Mouse (Mus musculus) C2C12 (cell line): ENCODE data around the gene Mrpl54. TPM values are rescaled to one million over a fixed set of nuclear protein-coding genes. Genes with fewer than 3 reads are reported as not detected.
A peak's percentile ranks its signal among the peaks of the same experiment; 100 is the strongest.

ENCODE experiments used
- H3K27me3 ChIP-seq: one replicate; pipeline ENCODE4 v1.6.1; 2011; ENCODE audit not compliant: control insufficient read depth, insufficient read depth, insufficient read length
- H3K36me3 ChIP-seq: one replicate; pipeline ENCODE4 v1.6.1; 2011; ENCODE audit not compliant: control insufficient read depth, insufficient read depth
- H3K4me3 ChIP-seq: one replicate; pipeline ENCODE4 v1.5.1; 2011; ENCODE audit warnings: mild to moderate bottlenecking, control low read depth; ENCODE audit not compliant: poor library complexity, insufficient read depth, severe bottlenecking
- H3K79me2 ChIP-seq: one replicate; pipeline ENCODE4 v1.6.1; 2011; ENCODE audit not compliant: control insufficient read depth, insufficient read depth
- H3K79me3 ChIP-seq: one replicate; pipeline ENCODE4 v1.6.1; 2011; ENCODE audit warnings: low read depth, control low read depth
- H3ac ChIP-seq: one replicate; pipeline ENCODE3; 2011; ENCODE audit warnings: low read depth; ENCODE audit not compliant: control insufficient read depth, insufficient read length
- CEBPB ChIP-seq: IDR thresholded peaks from one replicate; pipeline ENCODE4 v1.6.1; 2011; ENCODE audit warnings: low read depth, mild to moderate bottlenecking, control low read depth, moderate library complexity
- CTCF ChIP-seq: IDR thresholded peaks from one replicate; pipeline ENCODE4 v1.5.1; 2011; ENCODE audit not compliant: control insufficient read depth, insufficient read depth, insufficient read length
- FOSL1 ChIP-seq: IDR thresholded peaks from one replicate; pipeline ENCODE4 v1.8.0; 2011; ENCODE audit warnings: mild to moderate bottlenecking, low read length; ENCODE audit not compliant: poor library complexity, insufficient read depth, severe bottlenecking
- MAX ChIP-seq: IDR thresholded peaks from one replicate; pipeline ENCODE4 v1.6.1; 2011; ENCODE audit warnings: mild to moderate bottlenecking, control low read depth
- MYOD1 ChIP-seq: IDR thresholded peaks from one replicate; pipeline ENCODE4 v1.6.1; 2011; ENCODE audit warnings: low read depth; ENCODE audit not compliant: control insufficient read depth, insufficient read length
- MYOG ChIP-seq: IDR thresholded peaks from one replicate; pipeline ENCODE4 v1.6.1; 2011; ENCODE audit not compliant: control insufficient read depth, insufficient read length; ENCODE audit errors: extremely low read depth
- USF1 ChIP-seq: IDR thresholded peaks from one replicate; pipeline ENCODE4 v1.6.1; 2011; ENCODE audit warnings: low read depth, mild to moderate bottlenecking, control low read depth, moderate library complexity
- polyA plus RNA-seq: library from polyadenylated mRNA; unstranded; fragments of >200 nt; fragmentation: generic; extraction: Trizol; gene quantifications from one replicate; pipeline ENCODE4 v1.2.1, GENCODE M21; 2012; ENCODE audit warnings: missing spikeins

Gene Mrpl54
- polyA plus RNA-seq, 1 experiment, result 174 TPM

GRCm38 (mm10) chr10:81244146-81244545 is 22.6 kb downstream of the Mrpl54 start:
- Histone ChIP-seq H3ac (no peak overlapping the region), H3K36me3 (no peaks in the 10 kb centered on the region), H3K79me3 (no peaks in the 10 kb centered on the region), H3K79me2 (no peaks in the 10 kb centered on the region), H3K27me3 (peaks cover 31% of the 10 kb centered on the region), H3K4me3 (no peak overlapping the region)
- no peak for TF ChIP-seq MAX
- TF ChIP-seq MYOD1, result no peak
- no peak for TF ChIP-seq FOSL1
- TF ChIP-seq CTCF, result no peak
- no peak for TF ChIP-seq CEBPB
- TF ChIP-seq USF1, result no peak
- TF ChIP-seq MYOG, result no peak

DNA sequence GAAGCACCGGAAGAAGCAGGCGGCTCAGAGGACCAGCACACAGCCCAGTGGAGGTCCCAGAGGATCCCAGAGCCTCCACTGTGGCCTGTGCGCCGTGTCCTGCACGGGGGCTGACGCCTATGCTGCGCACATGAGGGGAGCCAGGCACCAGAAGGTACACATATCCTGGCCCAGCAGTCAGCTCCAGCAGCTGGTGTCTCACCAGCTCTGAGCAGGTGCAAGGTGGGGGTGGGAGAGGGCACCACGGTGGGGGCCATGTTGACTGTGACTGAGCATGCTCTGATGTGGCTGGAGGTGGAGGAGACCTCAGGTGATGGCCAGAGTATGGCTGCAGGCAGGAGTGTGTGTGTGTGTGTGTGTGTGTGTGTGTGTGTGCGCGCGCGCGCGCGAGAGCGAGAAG is 24.7 kb downstream of the Mrpl54 start:
- H3K36me3 ChIP-seq, result no peaks in the 10 kb centered on the region
- H3K4me3 ChIP-seq, result no peak overlapping the region
- peaks cover 31% of the 10 kb centered on the region for H3K27me3 ChIP-seq
- TF ChIP-seq MAX, result no peak
- no peak for TF ChIP-seq USF1
- TF ChIP-seq MYOG, result no peak
- TF ChIP-seq CTCF, result no peak
- TF ChIP-seq CEBPB, result no peak
- no peak for TF ChIP-seq FOSL1
- TF ChIP-seq MYOD1, result no peak
- H3ac ChIP-seq, result no peak overlapping the region
- H3K79me2 ChIP-seq, result no peaks in the 10 kb centered on the region
- no peaks in the 10 kb centered on the region for H3K79me3 ChIP-seq

- Histone ChIP-seq H3K36me3 (no peaks in the 10 kb centered on the region), H3K79me3 (no peaks in the 10 kb centered on the region), H3ac (no peak overlapping the region), H3K4me3 (no peak overlapping the region), H3K27me3 (peaks cover 28% of the 10 kb centered on the region), H3K79me2 (no peaks in the 10 kb centered on the region)
- no peak for TF ChIP-seq MYOD1
- TF ChIP-seq CTCF, result peak; percentile 54
Observed at GRCm38 (mm10) chr10:81240876-81241275, 25.9 kb downstream of the Mrpl54 start.

- peaks cover 20% of the 10 kb centered on the region for H3K27me3 ChIP-seq
Observed at GRCm38 (mm10) chr10:81238618-81239017, 28.1 kb downstream of the Mrpl54 start.

DNA sequence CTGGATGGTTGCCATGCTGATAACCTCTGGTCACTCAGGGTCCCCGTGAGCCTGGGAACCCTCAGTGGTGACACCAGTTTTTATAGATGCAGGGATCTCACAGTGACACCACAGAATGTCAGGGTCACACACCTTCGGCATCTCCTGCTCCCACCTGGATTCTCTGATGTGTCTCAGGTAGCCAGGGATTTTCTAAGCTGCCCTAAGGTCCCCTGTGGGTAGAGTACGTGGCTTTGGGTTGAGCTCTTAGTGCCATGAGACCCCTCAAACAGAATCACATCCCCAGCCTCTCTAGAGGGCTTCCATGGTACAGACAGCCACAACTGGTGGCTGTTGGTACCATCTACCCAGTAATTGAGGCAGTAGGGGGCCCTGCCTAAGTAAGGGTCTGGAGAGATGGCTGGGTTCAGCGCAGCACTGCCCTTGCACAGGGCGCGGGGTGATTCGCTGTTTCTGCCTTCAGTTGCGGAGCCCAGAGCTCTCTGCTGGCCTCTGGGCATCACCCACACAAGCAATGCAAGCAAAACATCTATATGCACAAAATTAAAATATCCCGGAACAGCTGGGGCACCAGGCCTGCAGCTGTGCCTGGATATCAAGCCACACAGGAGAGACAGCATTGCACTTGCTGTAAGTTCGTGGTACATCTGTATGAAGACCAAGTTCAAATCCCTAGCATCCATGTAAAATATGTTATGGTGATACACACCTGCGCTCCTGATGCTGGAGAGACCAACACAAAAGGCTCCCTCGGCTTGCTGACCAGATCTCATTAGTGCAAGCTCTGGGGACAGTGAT is 30.1 kb downstream of the Mrpl54 start:
- H3K79me2 ChIP-seq, result no peaks in the 10 kb centered on the region
- peaks cover 2% of the 10 kb centered on the region for H3K27me3 ChIP-seq
- no peaks in the 10 kb centered on the region for H3K79me3 ChIP-seq
- no peak overlapping the region for H3K4me3 ChIP-seq
- no peak overlapping the region for H3ac ChIP-seq
- no peak for TF ChIP-seq MAX
- TF ChIP-seq FOSL1, result no peak
- TF ChIP-seq MYOG, result no peak
- TF ChIP-seq CEBPB, result no peak
- TF ChIP-seq MYOD1, result no peak
- no peaks in the 10 kb centered on the region for H3K36me3 ChIP-seq

More at GRCm38 (mm10) chr10:81238618-81239017, 28.1 kb downstream of the Mrpl54 start:
- no peak for TF ChIP-seq CEBPB
- no peak for TF ChIP-seq CTCF
- no peak for TF ChIP-seq USF1
- no peak for TF ChIP-seq MYOD1
- no peak for TF ChIP-seq MYOG
- TF ChIP-seq MAX, result no peak
- no peak for TF ChIP-seq FOSL1
- Histone ChIP-seq H3K4me3 (no peak overlapping the region), H3K79me2 (no peaks in the 10 kb centered on the region), H3K79me3 (no peaks in the 10 kb centered on the region), H3ac (no peak overlapping the region), H3K36me3 (no peaks in the 10 kb centered on the region)

GRCm38 (mm10) chr10:81234206-81234605 is 32.5 kb downstream of the Mrpl54 start:
- TF ChIP-seq CEBPB (no peak), CTCF (no peak), MAX (no peak), USF1 (no peak), MYOG (no peak), MYOD1 (no peak), FOSL1 (no peak)
- no peaks in the 10 kb centered on the region for H3K36me3 ChIP-seq
- no peaks in the 10 kb centered on the region for H3K79me2 ChIP-seq
- H3K4me3 ChIP-seq, result no peak overlapping the region
- no peak overlapping the region for H3ac ChIP-seq
- no peaks in the 10 kb centered on the region for H3K27me3 ChIP-seq
- no peaks in the 10 kb centered on the region for H3K79me3 ChIP-seq
